12 mouse cellular contexts compared by ENCODE assay signal in the genomic region with DNA sequence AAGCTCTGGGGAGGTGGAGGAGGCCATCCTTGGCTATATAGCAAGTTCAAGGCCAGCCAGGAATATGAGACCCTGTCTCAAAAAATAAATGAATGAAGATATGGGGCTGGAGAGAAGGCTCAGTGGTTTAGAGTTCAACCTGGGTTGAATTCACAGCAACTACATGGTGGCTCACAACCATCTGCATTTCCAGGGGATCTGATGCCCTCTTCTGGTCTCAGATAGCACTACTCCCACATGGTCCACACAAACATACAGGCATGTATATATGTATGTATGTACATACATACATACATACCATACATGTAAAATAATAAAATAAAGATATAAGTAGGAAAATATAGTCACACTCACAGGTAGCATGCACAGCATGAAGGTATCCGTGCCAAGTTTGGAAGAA. TPM values are rescaled to one million over a fixed set of nuclear protein-coding genes. Genes with fewer than 3 reads are reported as not detected.
DNase-seq lines count a peak whose midpoint lies in the region; ATAC-seq and TF ChIP-seq lines count a peak whose summit lies in the region.
"Had no signal": no experiment of that assay in that cellular context is flagged by ENCODE, and none has a peak within 500 bp of the region (broad histone marks: within the 10 kb centered on the region; RNA-seq: fewer than 3 reads in every experiment).

No protein-coding gene starts in this region.

- no peak for DNase-seq in kidney, adult 18-20 months
- DNase-seq in 416B (ENCODE audit: low read depth) (peak; percentile 64), NIH3T3 (ENCODE audit: low read depth) (peak; percentile 32)
- DNase-seq in adrenal gland, adult 2 months, result no peak
- no peak for DNase-seq in left cerebral cortex, adult 8-10 months (ENCODE audit: low spot score in 2 of 2)
- no peak for DNase-seq in embryo, embryonic 10 days (ENCODE audit: low spot score)
- DNase-seq: cerebellum, postnatal 36 days; heart, adult 11 months; right cerebral cortex, adult 18-20 months had no signal

- H3K9me3 ChIP-seq in kidney, embryonic 14.5 days (ENCODE audit: control insufficient read depth, low read length), result no peaks in the 10 kb centered on the region
- H3K9me3 ChIP-seq in intestine, postnatal 0 days (ENCODE audit: control insufficient read depth), result no peaks in the 10 kb centered on the region
- H3K9me3 ChIP-seq: hindbrain, embryonic 15.5 days had no signal

- no peak overlapping the region for H3K9ac ChIP-seq in kidney, embryonic 14.5 days (ENCODE audit: low read depth, low read length)
- no peak overlapping the region for H3K9ac ChIP-seq in intestine, postnatal 0 days (ENCODE audit: low read depth, low read length)
- H3K9ac ChIP-seq: hindbrain, embryonic 15.5 days had no signal

- no peak overlapping the region for H3K4me2 ChIP-seq in kidney, embryonic 14.5 days (replicated peaks; ENCODE audit: low read depth, low read length)
- no peak overlapping the region for H3K4me2 ChIP-seq in intestine, postnatal 0 days (replicated peaks; ENCODE audit: low read depth)
- H3K4me2 ChIP-seq: hindbrain, embryonic 15.5 days had no signal

- ATAC-seq in kidney, embryonic 14.5 days (ENCODE audit: low FRiP score, low TSS enrichment), result no peak
- no peak for ATAC-seq in intestine, postnatal 0 days

- no peak overlapping the region for H3K4me3 ChIP-seq in kidney, embryonic 14.5 days (ENCODE audit: low read length)
- H3K4me3 ChIP-seq in intestine, postnatal 0 days (ENCODE audit: low read depth, low read length), result no peak overlapping the region
- H3K4me3 ChIP-seq: hindbrain, embryonic 15.5 days had no signal

- peaks cover 20% of the 10 kb centered on the region for H3K4me1 ChIP-seq in kidney, embryonic 14.5 days (ENCODE audit: control insufficient read depth, insufficient read depth, low read length)
- peaks cover 10% of the 10 kb centered on the region for H3K4me1 ChIP-seq in intestine, postnatal 0 days (replicated peaks; ENCODE audit: control insufficient read depth, insufficient read depth, low read length)

- WGBS in kidney, embryonic 14.5 days, result 79% methylated on average over 1 of the region's 1 CpGs
- WGBS in intestine, postnatal 0 days, result 89% methylated on average over 1 of the region's 1 CpGs

- 0 out of 2 replicates have a peak overlapping the region, but pooled peaks have one; percentile 62 for H3K27ac ChIP-seq in kidney, embryonic 14.5 days (ENCODE audit: low read depth, low read length)
- no peak overlapping the region for H3K27ac ChIP-seq in intestine, postnatal 0 days (ENCODE audit: low read depth, low read length)

- peaks cover 19% of the 10 kb centered on the region for H3K36me3 ChIP-seq in kidney, embryonic 14.5 days (ENCODE audit: control insufficient read depth, insufficient read depth, low read length)
- H3K36me3 ChIP-seq in intestine, postnatal 0 days (ENCODE audit: control insufficient read depth, insufficient read depth), result peaks cover 16% of the 10 kb centered on the region

- H3K27me3 ChIP-seq in kidney, embryonic 14.5 days (ENCODE audit: control insufficient read depth, insufficient read depth, low read length), result no peaks in the 10 kb centered on the region
- H3K27me3 ChIP-seq in intestine, postnatal 0 days (replicated peaks; ENCODE audit: control insufficient read depth, insufficient read depth, low read length), result no peaks in the 10 kb centered on the region
- H3K27me3 ChIP-seq: hindbrain, embryonic 15.5 days had no signal

- peak; percentile 69 for TF ChIP-seq CTCF in intestine, postnatal 0 days (IDR thresholded peaks at IDR 0.05; ENCODE audit: low read depth)

RNA-seq across cellular contexts. Expression of gene Agfg2, which starts 14.3 kb away (rescaled TPM):
- 14.4 and 14.8 TPM in 2 replicates for polyA plus RNA-seq in kidney, embryonic 14.5 days (2014; fragmentation: Nextera tagmentation; extraction: Ambion mirVana)
- polyA plus RNA-seq in intestine, postnatal 0 days (2015; fragmentation: Nextera tagmentation; extraction: Ambion mirVana), result 16.8 and 19.0 TPM in 2 replicates
- 10 to 100 TPM; 29.2 to 37.6 TPM for total RNA-seq in adrenal gland, adult 2 months (2021)
- 73.7 and 85.2 TPM in 2 replicates for polyA plus RNA-seq in adrenal gland, adult 2 months (2012; rRNA removed)
- total RNA-seq in left cerebral cortex, adult 8-10 months (2022), result 10 to 100 TPM; 50.0 to 54.8 (median 51.4) TPM

RNA-seq across cellular contexts. Expression of gene Irs3, which starts 24.7 kb away (rescaled TPM):
- 0.43 and 0.84 TPM in 2 replicates for polyA plus RNA-seq in kidney, embryonic 14.5 days (2014; fragmentation: Nextera tagmentation; extraction: Ambion mirVana)
- polyA plus RNA-seq in intestine, postnatal 0 days (2015; fragmentation: Nextera tagmentation; extraction: Ambion mirVana), result 0.09 and 0.18 TPM in 2 replicates
- total RNA-seq in adrenal gland, adult 2 months (2021), result 10 to 100 TPM in 1 of 2 experiments, 1 to 10 TPM in 1; 9.6 to 14.2 TPM
- polyA plus RNA-seq in adrenal gland, adult 2 months (2012; rRNA removed), result 18.9 and 32.8 TPM in 2 replicates
- total RNA-seq in left cerebral cortex, adult 8-10 months (2022), result under 1 TPM in 2 of 4 experiments, not detected in 2; 0.18 to 0.26 TPM

RNA-seq across cellular contexts. Expression of gene Sap25, which starts 29.1 kb away (rescaled TPM):
- polyA plus RNA-seq in kidney, embryonic 14.5 days (2014; fragmentation: Nextera tagmentation; extraction: Ambion mirVana), result 9.3 and 10.1 TPM in 2 replicates
- 2.3 and 4.8 TPM in 2 replicates for polyA plus RNA-seq in intestine, postnatal 0 days (2015; fragmentation: Nextera tagmentation; extraction: Ambion mirVana)
- 10 to 100 TPM in 1 of 2 experiments, 1 to 10 TPM in 1; 3.0 to 14.8 TPM for total RNA-seq in adrenal gland, adult 2 months (2021)
- 81.3 and 84.6 TPM in 2 replicates for polyA plus RNA-seq in adrenal gland, adult 2 months (2012; rRNA removed)
- total RNA-seq in left cerebral cortex, adult 8-10 months (2022), result 1 to 10 TPM in 3 of 4 experiments, under 1 TPM in 1; 0.91 to 5.9 (median 3.5) TPM

RNA-seq across cellular contexts. Expression of gene Gm20605, which starts 41.3 kb away (rescaled TPM):
- polyA plus RNA-seq in kidney, embryonic 14.5 days (2014; fragmentation: Nextera tagmentation; extraction: Ambion mirVana), result 5.7 and 12.5 TPM in 2 replicates
- 1.3 and 1.8 TPM in 2 replicates for polyA plus RNA-seq in intestine, postnatal 0 days (2015; fragmentation: Nextera tagmentation; extraction: Ambion mirVana)
- 1 to 10 TPM; 6.4 to 7.4 TPM for total RNA-seq in adrenal gland, adult 2 months (2021)
- 30.4 and 31.4 TPM in 2 replicates for polyA plus RNA-seq in adrenal gland, adult 2 months (2012; rRNA removed)
- 10 to 100 TPM in 1 of 4 experiments, 1 to 10 TPM in 3; 5.6 to 11.5 (median 8.8) TPM for total RNA-seq in left cerebral cortex, adult 8-10 months (2022)

RNA-seq across cellular contexts. Expression of gene Lrch4, which starts 41.3 kb away (rescaled TPM):
- 37.6 and 43.2 TPM in 2 replicates for polyA plus RNA-seq in kidney, embryonic 14.5 days (2014; fragmentation: Nextera tagmentation; extraction: Ambion mirVana)
- polyA plus RNA-seq in intestine, postnatal 0 days (2015; fragmentation: Nextera tagmentation; extraction: Ambion mirVana), result 31.5 and 31.6 TPM in 2 replicates
- 10 to 100 TPM; 27.9 to 31.7 TPM for total RNA-seq in adrenal gland, adult 2 months (2021)
- polyA plus RNA-seq in adrenal gland, adult 2 months (2012; rRNA removed), result 36.7 and 52.7 TPM in 2 replicates
- 10 to 100 TPM in 3 of 4 experiments, 1 to 10 TPM in 1; 9.5 to 18.0 (median 16.0) TPM for total RNA-seq in left cerebral cortex, adult 8-10 months (2022)

Comparison
In these comparisons a context has a peak if more than half of its experiments do, and no peak if none do; other contexts are left out.
1. DNase-seq: peak in 416B (single experiment) and NIH3T3 (single experiment); none in kidney, adult 18-20 months (single experiment), adrenal gland, adult 2 months (single experiment), left cerebral cortex, adult 8-10 months (0 of 2) and embryo, embryonic 10 days (single experiment).
2. RNA of gene Irs3, which starts 24.7 kb away (polyA plus RNA-seq): 18.9 to 32.8 TPM in adrenal gland, adult 2 months; 0.43 to 0.84 TPM in kidney, embryonic 14.5 days and 0.09 to 0.18 TPM in intestine, postnatal 0 days; every median in the first group is over 10 times any median in the second.